Mouse (Mus musculus): ENCODE data around the gene BC017158. TPM values are rescaled to one million over a fixed set of nuclear protein-coding genes. Genes with fewer than 3 reads are reported as not detected.

The BC017158 gene
- polyA plus RNA-seq, 1 experiment from 2014 or later: 20.1 TPM

GRCm38 (mm10) chr7:128302151-128302550, 4.2 kb upstream of the BC017158 start:
- Histone ChIP-seq H3K27ac (replicated peaks; ENCODE audit: low read depth, low read length) (no peak overlapping the region), H3K36me3 (ENCODE audit: control insufficient read depth, insufficient read depth, low read length) (no peaks in the 10 kb centered on the region), H3K9ac (replicated peaks; ENCODE audit: low read length) (no peak overlapping the region), H3K4me2 (ENCODE audit: low read length) (no peak overlapping the region), H3K27me3 (ENCODE audit: control insufficient read depth, insufficient read depth, low read length) (no peaks in the 10 kb centered on the region), H3K4me3 (replicated peaks; ENCODE audit: low read depth, low read length) (no peak overlapping the region), H3K9me3 (ENCODE audit: control insufficient read depth, low read length) (no peaks in the 10 kb centered on the region), H3K4me1 (ENCODE audit: control insufficient read depth, insufficient read depth, low read length) (peaks cover 4% of the 10 kb centered on the region)
- ATAC-seq (ENCODE audit: low FRiP score, low TSS enrichment): no peak
- WGBS: 86% methylated on average over 3 of the region's 3 CpGs
- no peak for DNase-seq

DNA sequence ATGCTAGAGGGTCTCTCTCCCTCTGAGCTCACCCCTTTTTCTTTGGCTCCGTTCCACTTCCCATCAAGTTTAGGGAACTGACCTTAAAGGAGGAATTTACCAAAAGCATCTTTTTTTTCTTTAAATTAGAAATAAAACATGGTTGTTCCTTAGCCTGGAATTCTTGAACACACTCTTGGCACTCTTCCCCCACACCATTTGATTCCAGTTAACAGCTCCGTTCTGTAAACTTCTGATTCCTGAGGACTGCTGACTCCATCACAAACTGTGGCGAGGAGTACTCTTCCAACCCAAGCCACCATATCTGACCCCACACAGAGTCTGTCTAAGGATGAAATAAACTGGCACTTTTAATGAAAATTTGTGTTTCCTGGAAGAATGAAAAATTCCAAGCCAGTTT, 3.0 kb upstream of the BC017158 start:
- Histone ChIP-seq H3K4me2 (ENCODE audit: low read length) (no peak overlapping the region), H3K4me3 (replicated peaks; ENCODE audit: low read depth, low read length) (no peak overlapping the region), H3K9ac (replicated peaks; ENCODE audit: low read length) (no peak overlapping the region), H3K4me1 (ENCODE audit: control insufficient read depth, insufficient read depth, low read length) (peaks cover 7% of the 10 kb centered on the region), H3K36me3 (ENCODE audit: control insufficient read depth, insufficient read depth, low read length) (no peaks in the 10 kb centered on the region), H3K9me3 (ENCODE audit: control insufficient read depth, low read length) (no peaks in the 10 kb centered on the region), H3K27me3 (ENCODE audit: control insufficient read depth, insufficient read depth, low read length) (no peaks in the 10 kb centered on the region), H3K27ac (replicated peaks; ENCODE audit: low read depth, low read length) (no peak overlapping the region)
- WGBS: 83% methylated on average over 3 of the region's 3 CpGs
- no peak for DNase-seq
- no peak for ATAC-seq (ENCODE audit: low FRiP score, low TSS enrichment)

DNA sequence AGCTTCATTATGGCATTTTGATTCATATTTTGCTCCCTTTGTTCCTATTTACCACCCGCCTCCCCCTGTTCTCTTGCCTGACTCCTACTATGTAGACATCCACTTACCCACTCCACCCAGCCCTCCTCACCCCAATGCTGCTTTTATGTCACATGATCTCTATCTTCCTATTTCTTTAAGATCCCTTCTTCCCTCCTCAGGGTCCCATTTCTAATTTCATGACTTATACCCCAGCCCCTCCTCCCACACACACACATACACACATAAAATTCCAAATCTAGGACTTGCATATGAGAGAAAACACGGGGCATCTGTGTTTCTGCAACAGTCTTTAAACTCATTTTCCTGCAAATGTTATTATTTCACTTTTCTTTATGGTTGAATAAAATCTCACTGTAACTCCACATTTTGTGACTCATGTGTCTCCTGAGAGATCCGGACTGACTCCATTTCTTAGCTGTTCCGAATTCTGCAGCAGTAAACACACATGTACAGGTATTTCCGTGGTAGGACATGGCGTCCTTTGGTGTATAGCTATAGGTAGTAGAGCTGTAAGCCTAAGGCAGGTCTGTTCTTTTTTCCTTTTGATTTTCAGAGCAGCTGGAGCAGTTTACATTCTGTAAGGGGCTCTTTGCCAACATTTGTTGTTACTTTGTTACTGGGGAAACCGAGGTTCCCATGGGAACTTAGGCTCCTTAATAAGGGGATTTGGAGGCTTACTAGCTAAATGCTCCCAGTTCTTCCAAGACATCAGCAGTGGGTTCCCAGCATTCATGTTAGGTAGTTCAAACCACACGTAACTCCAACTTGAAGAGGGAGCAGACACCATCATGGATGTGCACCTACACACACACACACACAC, 742 bp upstream of the BC017158 start:
- DNase-seq (peak; percentile 79), ATAC-seq (ENCODE audit: low FRiP score, low TSS enrichment) (no peak)
- WGBS: 72% methylated on average over 8 of the region's 8 CpGs
- Histone ChIP-seq H3K9me3 (ENCODE audit: control insufficient read depth, low read length) (no peaks in the 10 kb centered on the region), H3K27ac (replicated peaks; ENCODE audit: low read depth, low read length) (no peak overlapping the region), H3K4me2 (ENCODE audit: low read length) (peak overlapping the region; percentile 91), H3K4me1 (ENCODE audit: control insufficient read depth, insufficient read depth, low read length) (peaks cover 7% of the 10 kb centered on the region), H3K36me3 (ENCODE audit: control insufficient read depth, insufficient read depth, low read length) (0 out of 2 replicates have a peak, but pooled peaks cover 6% of the 10 kb centered on the region), H3K9ac (replicated peaks; ENCODE audit: low read length) (no peak overlapping the region; the same call in 1 of the 2 replicates), H3K27me3 (ENCODE audit: control insufficient read depth, insufficient read depth, low read length) (no peaks in the 10 kb centered on the region), H3K4me3 (replicated peaks; ENCODE audit: low read depth, low read length) (peak overlapping the region; percentile 73)

GRCm38 (mm10) chr7:128297291-128297616, 716 bp downstream of the BC017158 start:
- peaks cover 10% of the 10 kb centered on the region; the same call in 1 of the 2 replicates for H3K36me3 ChIP-seq (ENCODE audit: control insufficient read depth, insufficient read depth, low read length)
- H3K27me3 ChIP-seq (ENCODE audit: control insufficient read depth, insufficient read depth, low read length): no peaks in the 10 kb centered on the region
- H3K4me3 ChIP-seq (replicated peaks; ENCODE audit: low read depth, low read length): peak overlapping the region; percentile 73
- no peaks in the 10 kb centered on the region for H3K9me3 ChIP-seq (ENCODE audit: control insufficient read depth, low read length)
- H3K4me2 ChIP-seq (ENCODE audit: low read length): peak overlapping the region; percentile 91
- H3K4me1 ChIP-seq (ENCODE audit: control insufficient read depth, insufficient read depth, low read length): peaks cover 7% of the 10 kb centered on the region
- 40% methylated on average over 10 of the region's 10 CpGs for WGBS
- DNase-seq: no peak
- ATAC-seq (ENCODE audit: low FRiP score, low TSS enrichment): no peak
- peak overlapping the region; percentile 75 for H3K9ac ChIP-seq (replicated peaks; ENCODE audit: low read length)
- H3K27ac ChIP-seq (replicated peaks; ENCODE audit: low read depth, low read length): 0 out of 2 replicates have a peak overlapping the region, but pooled peaks have one; percentile 72

DNA sequence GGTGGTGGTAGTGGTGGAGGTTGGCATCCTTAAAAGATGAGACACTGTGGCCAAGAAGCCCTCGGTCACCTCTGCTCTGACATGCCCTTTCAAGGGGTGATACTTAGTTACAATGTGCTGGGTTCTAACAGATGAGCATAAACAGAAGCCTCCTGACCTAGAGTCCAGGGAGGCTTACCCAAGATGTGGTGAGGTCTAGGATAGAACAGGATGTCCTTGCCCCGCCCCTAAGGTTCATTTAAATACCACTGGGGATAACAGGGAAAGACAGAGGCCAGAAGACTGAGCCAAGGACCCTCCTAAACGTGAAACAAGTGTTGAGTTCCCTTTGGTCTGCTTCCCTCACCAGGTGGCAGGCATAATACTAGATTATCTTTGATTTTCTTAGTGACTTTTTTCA, 1.5 kb downstream of the BC017158 start:
- peaks cover 10% of the 10 kb centered on the region; the same call in 1 of the 2 replicates for H3K36me3 ChIP-seq (ENCODE audit: control insufficient read depth, insufficient read depth, low read length)
- H3K4me2 ChIP-seq (ENCODE audit: low read length): no peak overlapping the region
- 64% methylated on average over 3 of the region's 3 CpGs for WGBS
- peaks cover 7% of the 10 kb centered on the region for H3K4me1 ChIP-seq (ENCODE audit: control insufficient read depth, insufficient read depth, low read length)
- DNase-seq (no peak), ATAC-seq (ENCODE audit: low FRiP score, low TSS enrichment) (no peak)
- H3K27me3 ChIP-seq (ENCODE audit: control insufficient read depth, insufficient read depth, low read length): no peaks in the 10 kb centered on the region
- no peak overlapping the region for H3K27ac ChIP-seq (replicated peaks; ENCODE audit: low read depth, low read length)
- no peaks in the 10 kb centered on the region for H3K9me3 ChIP-seq (ENCODE audit: control insufficient read depth, low read length)
- no peak overlapping the region for H3K9ac ChIP-seq (replicated peaks; ENCODE audit: low read length)
- H3K4me3 ChIP-seq (replicated peaks; ENCODE audit: low read depth, low read length): no peak overlapping the region

- no peak for ATAC-seq (ENCODE audit: low FRiP score, low TSS enrichment)
- WGBS: 95% methylated on average over 10 of the region's 10 CpGs
Measured at GRCm38 (mm10) chr7:128294785-128295184, 3.2 kb downstream of the BC017158 start.

GRCm38 (mm10) chr7:128288923-128289544, 8.9 kb downstream of the BC017158 start:
- DNase-seq (peak; percentile 32), ATAC-seq (ENCODE audit: low FRiP score, low TSS enrichment) (no peak)
- 17% methylated on average over 9 of the region's 9 CpGs for WGBS

More at GRCm38 (mm10) chr7:128294785-128295184, 3.2 kb downstream of the BC017158 start:
- no peak overlapping the region for H3K4me3 ChIP-seq (replicated peaks; ENCODE audit: low read depth, low read length)
- DNase-seq: no peak
- H3K4me1 ChIP-seq (ENCODE audit: control insufficient read depth, insufficient read depth, low read length): peaks cover 7% of the 10 kb centered on the region
- H3K4me2 ChIP-seq (ENCODE audit: low read length): no peak overlapping the region
- peaks cover 15% of the 10 kb centered on the region for H3K36me3 ChIP-seq (ENCODE audit: control insufficient read depth, insufficient read depth, low read length)
- H3K27me3 ChIP-seq (ENCODE audit: control insufficient read depth, insufficient read depth, low read length): no peaks in the 10 kb centered on the region
- no peak overlapping the region for H3K9ac ChIP-seq (replicated peaks; ENCODE audit: low read length)
- H3K27ac ChIP-seq (replicated peaks; ENCODE audit: low read depth, low read length): no peak overlapping the region
- no peaks in the 10 kb centered on the region for H3K9me3 ChIP-seq (ENCODE audit: control insufficient read depth, low read length)

DNA sequence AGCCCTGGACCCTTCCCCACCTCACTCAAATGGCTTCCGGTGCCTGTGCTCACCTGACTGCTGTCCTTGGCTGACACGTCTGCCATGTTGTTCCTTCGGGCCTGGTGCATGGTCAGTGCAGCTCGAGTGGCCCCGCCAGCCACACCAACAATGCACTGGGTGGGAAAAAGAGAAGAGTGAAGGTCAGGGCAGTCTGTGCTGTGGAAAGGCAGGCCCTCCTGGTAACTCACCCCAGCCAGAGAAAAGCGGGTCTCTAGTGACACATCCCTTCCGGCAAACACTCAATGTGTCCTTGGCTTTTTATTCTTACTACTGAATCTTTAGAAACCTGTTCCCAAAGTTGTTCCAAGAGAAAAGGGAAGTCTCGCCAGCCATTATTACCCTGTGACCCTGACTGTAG, 12.9 kb downstream of the BC017158 start:
- H3K4me3 ChIP-seq (replicated peaks; ENCODE audit: low read depth, low read length): no peak overlapping the region
- H3K9me3 ChIP-seq (ENCODE audit: control insufficient read depth, low read length): no peaks in the 10 kb centered on the region
- H3K36me3 ChIP-seq (ENCODE audit: control insufficient read depth, insufficient read depth, low read length): peaks cover 24% of the 10 kb centered on the region
- H3K9ac ChIP-seq (replicated peaks; ENCODE audit: low read length): no peak overlapping the region
- DNase-seq (no peak), ATAC-seq (ENCODE audit: low FRiP score, low TSS enrichment) (no peak)
- no peak overlapping the region for H3K4me2 ChIP-seq (ENCODE audit: low read length)
- peaks cover 6% of the 10 kb centered on the region; the same call in 1 of the 2 replicates for H3K4me1 ChIP-seq (ENCODE audit: control insufficient read depth, insufficient read depth, low read length)
- no peak overlapping the region for H3K27ac ChIP-seq (replicated peaks; ENCODE audit: low read depth, low read length)
- H3K27me3 ChIP-seq (ENCODE audit: control insufficient read depth, insufficient read depth, low read length): no peaks in the 10 kb centered on the region
- 90% methylated on average over 8 of the region's 8 CpGs for WGBS

More at GRCm38 (mm10) chr7:128288923-128289544, 8.9 kb downstream of the BC017158 start:
- no peak overlapping the region for H3K4me2 ChIP-seq (ENCODE audit: low read length)
- H3K27me3 ChIP-seq (ENCODE audit: control insufficient read depth, insufficient read depth, low read length): no peaks in the 10 kb centered on the region
- no peaks in the 10 kb centered on the region for H3K9me3 ChIP-seq (ENCODE audit: control insufficient read depth, low read length)
- no peaks in the 10 kb centered on the region for H3K4me1 ChIP-seq (ENCODE audit: control insufficient read depth, insufficient read depth, low read length)
- peaks cover 31% of the 10 kb centered on the region for H3K36me3 ChIP-seq (ENCODE audit: control insufficient read depth, insufficient read depth, low read length)
- no peak overlapping the region for H3K27ac ChIP-seq (replicated peaks; ENCODE audit: low read depth, low read length)
- no peak overlapping the region for H3K9ac ChIP-seq (replicated peaks; ENCODE audit: low read length)
- H3K4me3 ChIP-seq (replicated peaks; ENCODE audit: low read depth, low read length): no peak overlapping the region

All from midbrain, embryonic 14.5 days (tissue).